Mouse (Mus musculus): Measurements from ENCODE around the gene Cebpg. TPM values are rescaled to one million over a fixed set of nuclear protein-coding genes. Genes with fewer than 3 reads are reported as not detected.

Cebpg gene
- polyA plus RNA-seq, 1 experiment from 2014 or later = 37.9 TPM

DNA sequence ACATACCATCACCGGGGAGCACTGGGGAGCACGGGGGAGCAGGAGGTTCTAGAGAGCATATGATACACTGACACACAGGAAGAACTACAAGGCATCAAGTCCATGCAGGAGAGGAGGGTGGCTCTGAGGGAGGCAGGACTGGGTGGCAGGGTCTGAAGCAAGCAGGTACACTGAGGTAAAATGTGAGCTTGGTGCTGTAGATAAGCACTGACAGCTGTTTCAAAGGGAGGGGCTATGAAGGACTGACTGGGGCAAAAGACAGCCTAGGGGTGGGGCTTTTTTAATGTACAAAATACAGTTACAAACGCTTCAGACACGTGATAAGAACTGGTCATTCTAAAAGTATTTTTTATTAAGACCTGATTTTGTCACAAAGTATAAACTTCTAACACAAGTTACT lies 10.3 kb downstream of the Cebpg start:
- Histone ChIP-seq H3K36me3 (peaks cover 29% of the 10 kb centered on the region), H3K4me1 (no peaks in the 10 kb centered on the region), H3K27me3 (replicated peaks) (no peaks in the 10 kb centered on the region), H3K4me3 (replicated peaks) (no peak overlapping the region), H3K27ac (no peak overlapping the region), H3K9ac (no peak overlapping the region), H3K9me3 (no peaks in the 10 kb centered on the region), H3K4me2 (no peak overlapping the region)
- WGBS = 88% methylated on average over 4 of the region's 4 CpGs
- ATAC-seq (ENCODE audit: insufficient read depth, low FRiP score, low read depth) = no peak

DNA sequence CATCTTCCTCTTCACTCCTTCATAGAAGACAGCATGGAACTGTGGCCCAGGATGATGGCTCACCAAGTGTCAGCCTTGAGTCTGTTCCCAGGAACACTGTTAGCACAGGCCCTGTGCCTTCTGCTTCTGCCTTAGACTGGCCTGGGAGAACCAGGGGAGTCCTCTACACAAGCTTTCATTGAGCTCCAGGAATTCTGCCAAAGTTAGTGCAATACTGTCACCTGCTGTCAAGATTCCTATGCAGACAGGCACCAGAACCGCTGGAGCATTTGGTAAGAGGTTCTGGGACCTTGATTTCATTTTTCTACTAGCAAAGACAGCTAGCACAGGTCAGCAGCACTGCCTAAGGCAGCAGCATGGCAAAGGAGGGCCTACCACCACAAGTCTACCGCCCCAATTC lies 11.7 kb downstream of the Cebpg start:
- Histone ChIP-seq H3K27me3 (replicated peaks) (no peaks in the 10 kb centered on the region), H3K36me3 (peaks cover 22% of the 10 kb centered on the region), H3K27ac (no peak overlapping the region), H3K4me1 (no peaks in the 10 kb centered on the region), H3K9me3 (no peaks in the 10 kb centered on the region), H3K4me3 (replicated peaks) (no peak overlapping the region), H3K4me2 (no peak overlapping the region), H3K9ac (no peak overlapping the region)
- no peak for ATAC-seq (ENCODE audit: insufficient read depth, low FRiP score, low read depth)
- 84% methylated on average over 2 of the region's 2 CpGs for WGBS

DNA sequence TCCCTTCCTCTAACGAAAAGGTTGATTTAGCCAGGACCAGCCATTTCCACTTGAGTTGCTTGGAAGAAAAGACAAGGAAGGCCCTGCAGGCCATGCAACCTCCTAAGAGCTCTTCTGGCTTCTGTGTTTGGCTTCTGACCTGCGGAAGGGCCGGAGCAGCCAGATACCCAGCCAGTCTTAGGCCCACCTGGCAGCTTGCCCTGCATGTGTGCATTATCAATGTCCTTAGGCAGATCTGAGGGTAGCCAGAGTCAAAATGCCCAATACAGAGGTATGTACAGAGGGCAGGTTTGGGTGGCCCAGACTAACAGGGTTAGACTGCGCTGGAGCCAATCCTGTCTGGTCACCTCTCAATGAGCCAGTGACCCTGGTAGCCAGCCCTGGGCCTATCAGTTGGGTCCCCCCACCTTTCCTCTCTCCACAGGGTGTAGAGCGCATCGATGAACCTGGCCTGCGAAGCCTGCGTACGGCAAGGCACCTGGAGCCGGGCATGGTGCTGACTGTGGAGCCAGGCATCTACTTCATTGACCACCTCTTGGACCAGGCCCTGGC lies 13.0 kb downstream of the Cebpg start:
- no peak overlapping the region for H3K4me3 ChIP-seq (replicated peaks)
- 95% methylated on average over 10 of the region's 10 CpGs for WGBS
- peaks cover 22% of the 10 kb centered on the region for H3K36me3 ChIP-seq
- no peak overlapping the region for H3K4me2 ChIP-seq
- H3K4me1 ChIP-seq = no peaks in the 10 kb centered on the region
- no peak overlapping the region for H3K27ac ChIP-seq
- H3K27me3 ChIP-seq (replicated peaks) = no peaks in the 10 kb centered on the region
- no peak overlapping the region for H3K9ac ChIP-seq
- ATAC-seq (ENCODE audit: insufficient read depth, low FRiP score, low read depth) = no peak
- no peaks in the 10 kb centered on the region for H3K9me3 ChIP-seq

DNA sequence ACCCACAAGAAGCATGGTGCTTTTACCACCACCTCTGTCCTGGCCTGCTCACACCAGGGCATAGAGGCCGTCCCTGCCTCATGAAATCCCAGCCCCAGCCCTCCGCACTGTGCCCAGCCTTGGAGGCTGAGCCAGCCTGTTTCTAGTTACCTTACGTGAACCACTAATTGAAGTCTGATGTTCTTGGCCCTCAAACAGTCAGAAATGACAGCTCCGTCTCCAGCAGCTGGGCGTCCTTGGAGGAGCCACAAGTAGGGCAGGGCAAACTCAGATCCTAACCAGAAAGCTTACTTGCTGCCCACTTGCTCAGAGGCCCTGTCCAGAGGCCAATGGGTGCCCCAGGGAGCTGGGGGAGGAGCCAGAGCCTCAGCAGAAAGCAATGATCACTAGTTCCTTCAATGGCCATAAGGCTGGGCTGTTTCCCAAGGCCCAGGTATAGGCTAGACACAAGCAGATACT lies 13.6 kb downstream of the Cebpg start:
- peaks cover 22% of the 10 kb centered on the region for H3K36me3 ChIP-seq
- no peaks in the 10 kb centered on the region for H3K9me3 ChIP-seq
- H3K4me3 ChIP-seq (replicated peaks) = no peak overlapping the region
- H3K27me3 ChIP-seq (replicated peaks) = no peaks in the 10 kb centered on the region
- no peak overlapping the region for H3K9ac ChIP-seq
- no peak for ATAC-seq (ENCODE audit: insufficient read depth, low FRiP score, low read depth)
- H3K4me2 ChIP-seq = no peak overlapping the region
- no peaks in the 10 kb centered on the region for H3K4me1 ChIP-seq
- no peak overlapping the region for H3K27ac ChIP-seq
- WGBS = 87% methylated on average over 5 of the region's 5 CpGs

GRCm38 (mm10) chr7:35042209-35042554 lies 14.2 kb downstream of the Cebpg start:
- Histone ChIP-seq H3K4me2 (no peak overlapping the region), H3K36me3 (peaks cover 22% of the 10 kb centered on the region), H3K4me1 (no peaks in the 10 kb centered on the region), H3K27me3 (replicated peaks) (no peaks in the 10 kb centered on the region), H3K9me3 (no peaks in the 10 kb centered on the region), H3K27ac (no peak overlapping the region), H3K9ac (no peak overlapping the region), H3K4me3 (replicated peaks) (no peak overlapping the region)
- no peak for ATAC-seq (ENCODE audit: insufficient read depth, low FRiP score, low read depth)

- H3K9ac ChIP-seq = no peak overlapping the region
- H3K27ac ChIP-seq = no peak overlapping the region
- 87% methylated on average over 2 of the region's 2 CpGs for WGBS
- no peak overlapping the region for H3K4me2 ChIP-seq
- no peaks in the 10 kb centered on the region for H3K27me3 ChIP-seq (replicated peaks)
- H3K4me3 ChIP-seq (replicated peaks) = no peak overlapping the region
- ATAC-seq (ENCODE audit: insufficient read depth, low FRiP score, low read depth) = no peak
- peaks cover 4% of the 10 kb centered on the region; the same call in 1 of the 2 replicates for H3K4me1 ChIP-seq
- H3K9me3 ChIP-seq = no peaks in the 10 kb centered on the region
- H3K36me3 ChIP-seq = peaks cover 22% of the 10 kb centered on the region
Observed at GRCm38 (mm10) chr7:35041286-35042208, 14.8 kb downstream of the Cebpg start.

DNA sequence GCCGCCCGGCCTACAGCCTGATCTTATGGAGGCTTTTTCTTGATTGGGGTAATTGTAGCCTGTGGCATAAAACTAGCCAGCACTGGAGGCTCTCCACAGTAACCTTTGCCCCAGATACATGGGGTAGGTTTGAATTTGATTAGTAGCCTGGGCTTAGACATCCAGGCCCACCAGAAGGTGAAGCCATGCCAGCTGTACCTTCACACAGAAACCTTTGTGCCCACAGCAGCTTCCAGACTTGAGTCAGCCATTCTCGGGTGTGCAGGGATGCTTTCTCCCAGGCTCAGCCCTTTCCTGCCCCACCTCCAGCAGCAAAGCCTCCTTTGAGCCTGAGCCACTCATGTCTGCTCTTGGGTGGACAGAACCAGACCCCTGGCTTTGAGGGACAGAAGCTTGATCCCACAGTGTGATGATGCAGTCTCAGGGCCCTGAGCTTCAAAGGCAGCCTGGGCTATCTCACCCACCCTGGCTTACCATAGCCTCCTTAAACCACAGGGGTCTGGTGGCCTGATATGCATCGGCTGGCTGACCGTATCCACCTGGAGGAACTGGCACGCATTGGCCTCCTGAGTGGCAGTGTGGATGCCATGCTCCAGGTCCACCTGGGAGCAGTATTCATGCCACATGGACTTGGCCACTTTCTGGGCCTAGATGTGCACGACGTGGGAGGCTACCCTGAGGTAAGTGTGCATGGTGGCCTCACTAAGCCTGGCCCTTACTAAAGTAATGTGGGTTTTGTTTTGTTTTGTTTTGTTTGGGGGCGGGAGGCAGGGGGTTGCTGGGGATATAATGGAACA lies 16.0 kb downstream of the Cebpg start:
- 90% methylated on average over 9 of the region's 9 CpGs for WGBS
- no peak overlapping the region for H3K9ac ChIP-seq
- peaks cover 11% of the 10 kb centered on the region; the same call in 1 of the 2 replicates for H3K4me1 ChIP-seq
- no peak overlapping the region for H3K27ac ChIP-seq
- no peak overlapping the region for H3K4me2 ChIP-seq
- no peak overlapping the region for H3K4me3 ChIP-seq (replicated peaks)
- ATAC-seq (ENCODE audit: insufficient read depth, low FRiP score, low read depth) = no peak
- H3K27me3 ChIP-seq (replicated peaks) = no peaks in the 10 kb centered on the region
- H3K9me3 ChIP-seq = no peaks in the 10 kb centered on the region
- peaks cover 19% of the 10 kb centered on the region for H3K36me3 ChIP-seq

GRCm38 (mm10) chr7:35037408-35037807 lies 19.0 kb downstream of the Cebpg start:
- no peak for ATAC-seq (ENCODE audit: insufficient read depth, low FRiP score, low read depth)
- Histone ChIP-seq H3K27ac (no peak overlapping the region), H3K4me2 (no peak overlapping the region), H3K4me1 (peaks cover 14% of the 10 kb centered on the region; the same call in 1 of the 2 replicates), H3K9ac (no peak overlapping the region), H3K36me3 (no peaks in the 10 kb centered on the region), H3K4me3 (replicated peaks) (no peak overlapping the region), H3K27me3 (replicated peaks) (no peaks in the 10 kb centered on the region), H3K9me3 (no peaks in the 10 kb centered on the region)
- 78% methylated on average over 6 of the region's 6 CpGs for WGBS

GRCm38 (mm10) chr7:35036266-35036731 lies 20.1 kb downstream of the Cebpg start:
- Histone ChIP-seq H3K4me2 (no peak overlapping the region), H3K36me3 (no peaks in the 10 kb centered on the region), H3K27ac (peak overlapping the region; percentile 59; the same call in 1 of the 2 replicates), H3K27me3 (replicated peaks) (no peaks in the 10 kb centered on the region), H3K9me3 (no peaks in the 10 kb centered on the region), H3K4me1 (peaks cover 14% of the 10 kb centered on the region; the same call in 1 of the 2 replicates), H3K4me3 (replicated peaks) (no peak overlapping the region), H3K9ac (no peak overlapping the region)
- 43% methylated on average over 5 of the region's 5 CpGs for WGBS
- ATAC-seq (ENCODE audit: insufficient read depth, low FRiP score, low read depth) = peak; percentile 55; the same call in 1 of the 2 replicates

DNA sequence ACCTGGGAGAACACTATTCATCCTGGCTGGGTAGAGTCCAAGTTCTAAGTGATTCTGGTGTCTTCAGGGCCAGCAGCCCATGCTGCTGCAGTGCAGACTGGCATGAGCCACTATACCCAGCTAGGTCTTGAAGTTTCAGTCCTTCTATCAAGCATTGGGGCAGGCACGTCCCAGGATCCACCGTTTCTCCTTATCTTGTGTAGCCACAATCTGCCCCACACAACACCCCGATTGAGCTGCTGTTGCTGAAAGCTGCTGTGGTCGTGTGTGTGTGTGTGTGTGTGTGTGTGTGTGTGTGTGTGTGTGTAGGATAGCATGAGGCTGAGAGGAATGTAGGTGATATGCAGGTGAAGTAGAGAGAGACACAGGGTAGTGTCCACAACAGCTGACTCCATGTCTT lies 20.8 kb downstream of the Cebpg start:
- Histone ChIP-seq H3K4me3 (replicated peaks) (no peak overlapping the region), H3K9ac (no peak overlapping the region), H3K4me2 (no peak overlapping the region), H3K27me3 (replicated peaks) (no peaks in the 10 kb centered on the region), H3K4me1 (peaks cover 14% of the 10 kb centered on the region; the same call in 1 of the 2 replicates), H3K27ac (no peak overlapping the region), H3K36me3 (no peaks in the 10 kb centered on the region), H3K9me3 (no peaks in the 10 kb centered on the region)
- WGBS = 67% methylated on average over 4 of the region's 4 CpGs
- ATAC-seq (ENCODE audit: insufficient read depth, low FRiP score, low read depth) = no peak

- no peaks in the 10 kb centered on the region for H3K9me3 ChIP-seq
- H3K27me3 ChIP-seq (replicated peaks) = no peaks in the 10 kb centered on the region
- peaks cover 14% of the 10 kb centered on the region; the same call in 1 of the 2 replicates for H3K4me1 ChIP-seq
- H3K27ac ChIP-seq = no peak overlapping the region
- no peaks in the 10 kb centered on the region for H3K36me3 ChIP-seq
- 0 out of 2 replicates have a peak, but pooled peaks have one; percentile 9 for ATAC-seq (ENCODE audit: insufficient read depth, low FRiP score, low read depth)
- no peak overlapping the region for H3K4me3 ChIP-seq (replicated peaks)
- 43% methylated on average over 6 of the region's 6 CpGs for WGBS
- no peak overlapping the region for H3K4me2 ChIP-seq
- H3K9ac ChIP-seq = no peak overlapping the region
Observed at GRCm38 (mm10) chr7:35035141-35035553, 21.2 kb downstream of the Cebpg start.

Measured in stomach, embryonic 15.5 days (tissue).